Mouse (Mus musculus): ENCODE results near the gene Slc7a15. TPM values are rescaled to one million over a fixed set of nuclear protein-coding genes. Genes with fewer than 3 reads are reported as not detected.

The Slc7a15 gene
- polyA plus RNA-seq, 1 experiment: not detected

- TF ChIP-seq POLR2A (IDR thresholded peaks at IDR 0.05; ENCODE audit: insufficient read depth, low read length) (no peak), EP300 (IDR thresholded peaks at IDR 0.05; ENCODE audit: insufficient read depth, low read depth, low read length) (no peak), CTCF (IDR thresholded peaks at IDR 0.05; ENCODE audit: low read depth, low read length) (no peak)
- H3K4me1 ChIP-seq (ENCODE audit: control insufficient read depth, insufficient read depth, low read length): peaks cover 2% of the 10 kb centered on the region
- no peaks in the 10 kb centered on the region for H3K36me3 ChIP-seq (ENCODE audit: control insufficient read depth, insufficient read depth, low read length, poor library complexity, severe bottlenecking)
- no peak overlapping the region for H3K4me3 ChIP-seq (ENCODE audit: low read depth, low read length)
- H3K9me3 ChIP-seq (replicated peaks; ENCODE audit: control insufficient read depth, insufficient read depth, low read length, poor library complexity, severe bottlenecking): no peaks in the 10 kb centered on the region
- H3K9ac ChIP-seq (ENCODE audit: low read depth, poor library complexity, severe bottlenecking): no peak overlapping the region
- H3K27ac ChIP-seq (ENCODE audit: insufficient read depth, low read length): no peak overlapping the region
- no peaks in the 10 kb centered on the region for H3K27me3 ChIP-seq (ENCODE audit: control insufficient read depth, insufficient read depth, low read length, poor library complexity, severe bottlenecking)
Observed at GRCm38 (mm10) chr12:8497314-8497706, 101.6 kb downstream of the Slc7a15 start.

- H3K9me3 ChIP-seq (replicated peaks; ENCODE audit: control insufficient read depth, insufficient read depth, low read length, poor library complexity, severe bottlenecking): no peaks in the 10 kb centered on the region
- TF ChIP-seq EP300 (IDR thresholded peaks at IDR 0.05; ENCODE audit: insufficient read depth, low read depth, low read length) (no peak), POLR2A (IDR thresholded peaks at IDR 0.05; ENCODE audit: insufficient read depth, low read length) (no peak), CTCF (IDR thresholded peaks at IDR 0.05; ENCODE audit: low read depth, low read length) (no peak)
- H3K27ac ChIP-seq (ENCODE audit: insufficient read depth, low read length): no peak overlapping the region
- no peaks in the 10 kb centered on the region for H3K36me3 ChIP-seq (ENCODE audit: control insufficient read depth, insufficient read depth, low read length, poor library complexity, severe bottlenecking)
- H3K4me3 ChIP-seq (ENCODE audit: low read depth, low read length): no peak overlapping the region
- no peaks in the 10 kb centered on the region for H3K27me3 ChIP-seq (ENCODE audit: control insufficient read depth, insufficient read depth, low read length, poor library complexity, severe bottlenecking)
- no peak overlapping the region for H3K9ac ChIP-seq (ENCODE audit: low read depth, poor library complexity, severe bottlenecking)
- H3K4me1 ChIP-seq (ENCODE audit: control insufficient read depth, insufficient read depth, low read length): peaks cover 2% of the 10 kb centered on the region
Observed at GRCm38 (mm10) chr12:8496679-8497313, 102.1 kb downstream of the Slc7a15 start.

DNA sequence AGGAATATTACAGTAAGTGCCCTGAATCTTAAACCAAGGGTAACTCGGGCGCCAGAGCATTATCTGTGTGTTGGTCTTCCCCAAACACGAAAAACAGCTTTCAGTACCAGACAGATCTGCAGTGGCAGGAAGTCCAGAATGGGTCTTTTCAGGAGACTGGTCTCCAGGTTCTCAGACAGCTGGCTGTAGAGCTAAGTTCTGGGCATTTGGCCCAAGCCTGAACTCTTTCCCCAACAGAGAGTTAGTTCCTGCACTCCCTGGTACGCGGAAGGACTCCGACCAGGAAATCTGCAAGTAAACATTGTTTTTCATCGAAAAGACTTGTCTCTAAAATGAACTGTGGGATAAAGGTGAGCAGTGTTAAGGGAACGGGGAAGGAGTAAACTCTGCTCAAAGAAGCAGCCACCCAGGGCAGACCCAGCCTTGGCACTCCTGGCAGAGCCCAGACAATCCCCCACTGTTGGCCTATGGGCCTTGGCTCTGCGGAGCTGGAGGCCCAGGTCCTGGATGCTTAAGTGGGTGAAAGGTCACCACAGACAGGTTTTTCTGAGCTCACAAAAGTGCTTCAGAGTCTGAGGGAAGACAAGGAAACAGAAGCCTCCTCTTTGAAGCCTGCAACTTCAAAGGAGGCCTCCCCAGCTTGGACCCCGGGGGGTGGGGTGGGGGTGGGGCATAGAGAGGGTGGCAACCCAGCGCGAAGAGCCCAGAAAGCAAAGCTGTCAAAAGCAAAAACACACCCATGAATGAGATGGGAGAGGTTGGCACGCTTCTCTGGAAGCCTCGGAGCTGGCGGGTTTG lies 102.8 kb downstream of the Slc7a15 start:
- no peak overlapping the region for H3K9ac ChIP-seq (ENCODE audit: low read depth, poor library complexity, severe bottlenecking)
- H3K9me3 ChIP-seq (replicated peaks; ENCODE audit: control insufficient read depth, insufficient read depth, low read length, poor library complexity, severe bottlenecking): no peaks in the 10 kb centered on the region
- TF ChIP-seq POLR2A (IDR thresholded peaks at IDR 0.05; ENCODE audit: insufficient read depth, low read length) (no peak), EP300 (IDR thresholded peaks at IDR 0.05; ENCODE audit: insufficient read depth, low read depth, low read length) (no peak), CTCF (IDR thresholded peaks at IDR 0.05; ENCODE audit: low read depth, low read length) (no peak)
- no peaks in the 10 kb centered on the region for H3K36me3 ChIP-seq (ENCODE audit: control insufficient read depth, insufficient read depth, low read length, poor library complexity, severe bottlenecking)
- H3K4me1 ChIP-seq (ENCODE audit: control insufficient read depth, insufficient read depth, low read length): peaks cover 2% of the 10 kb centered on the region
- no peak overlapping the region for H3K4me3 ChIP-seq (ENCODE audit: low read depth, low read length)
- H3K27me3 ChIP-seq (ENCODE audit: control insufficient read depth, insufficient read depth, low read length, poor library complexity, severe bottlenecking): no peaks in the 10 kb centered on the region
- no peak overlapping the region for H3K27ac ChIP-seq (ENCODE audit: insufficient read depth, low read length)

- Histone ChIP-seq H3K27me3 (ENCODE audit: control insufficient read depth, insufficient read depth, low read length, poor library complexity, severe bottlenecking) (no peaks in the 10 kb centered on the region), H3K9me3 (replicated peaks; ENCODE audit: control insufficient read depth, insufficient read depth, low read length, poor library complexity, severe bottlenecking) (no peaks in the 10 kb centered on the region), H3K27ac (ENCODE audit: insufficient read depth, low read length) (no peak overlapping the region), H3K9ac (ENCODE audit: low read depth, poor library complexity, severe bottlenecking) (no peak overlapping the region), H3K4me3 (ENCODE audit: low read depth, low read length) (no peak overlapping the region), H3K4me1 (ENCODE audit: control insufficient read depth, insufficient read depth, low read length) (peaks cover 2% of the 10 kb centered on the region), H3K36me3 (ENCODE audit: control insufficient read depth, insufficient read depth, low read length, poor library complexity, severe bottlenecking) (no peaks in the 10 kb centered on the region)
- TF ChIP-seq CTCF (IDR thresholded peaks at IDR 0.05; ENCODE audit: low read depth, low read length): no peak
- TF ChIP-seq EP300 (IDR thresholded peaks at IDR 0.05; ENCODE audit: insufficient read depth, low read depth, low read length): no peak
- TF ChIP-seq POLR2A (IDR thresholded peaks at IDR 0.05; ENCODE audit: insufficient read depth, low read length): no peak
Observed at GRCm38 (mm10) chr12:8494675-8495074, 104.2 kb downstream of the Slc7a15 start.

DNA sequence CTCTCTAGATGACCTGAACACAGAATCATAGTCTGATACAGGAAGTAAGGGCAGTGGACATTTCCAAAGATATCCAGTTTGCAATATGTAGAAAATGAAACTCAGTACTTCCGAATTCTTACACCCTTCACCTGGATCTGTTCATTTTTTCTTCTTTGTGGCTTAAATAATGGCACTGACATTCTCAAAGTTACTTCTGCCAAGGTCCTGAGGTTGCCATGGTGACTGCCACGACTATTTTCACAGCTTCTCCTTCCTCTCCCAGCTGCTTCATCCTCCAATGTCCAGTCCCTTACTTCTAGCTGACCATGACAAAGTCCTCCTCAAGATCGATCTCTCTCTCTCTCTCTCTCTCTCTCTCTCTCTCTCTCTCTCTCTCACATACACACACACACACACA lies 105.5 kb downstream of the Slc7a15 start:
- TF ChIP-seq CTCF (IDR thresholded peaks at IDR 0.05; ENCODE audit: low read depth, low read length) (no peak), EP300 (IDR thresholded peaks at IDR 0.05; ENCODE audit: insufficient read depth, low read depth, low read length) (no peak), POLR2A (IDR thresholded peaks at IDR 0.05; ENCODE audit: insufficient read depth, low read length) (no peak)
- Histone ChIP-seq H3K9ac (ENCODE audit: low read depth, poor library complexity, severe bottlenecking) (no peak overlapping the region), H3K36me3 (ENCODE audit: control insufficient read depth, insufficient read depth, low read length, poor library complexity, severe bottlenecking) (no peaks in the 10 kb centered on the region), H3K27ac (ENCODE audit: insufficient read depth, low read length) (no peak overlapping the region), H3K4me3 (ENCODE audit: low read depth, low read length) (no peak overlapping the region), H3K4me1 (ENCODE audit: control insufficient read depth, insufficient read depth, low read length) (peaks cover 2% of the 10 kb centered on the region), H3K9me3 (replicated peaks; ENCODE audit: control insufficient read depth, insufficient read depth, low read length, poor library complexity, severe bottlenecking) (no peaks in the 10 kb centered on the region), H3K27me3 (ENCODE audit: control insufficient read depth, insufficient read depth, low read length, poor library complexity, severe bottlenecking) (no peaks in the 10 kb centered on the region)

- H3K9ac ChIP-seq (ENCODE audit: low read depth, poor library complexity, severe bottlenecking): no peak overlapping the region
- no peak overlapping the region for H3K27ac ChIP-seq (ENCODE audit: insufficient read depth, low read length)
- no peaks in the 10 kb centered on the region for H3K36me3 ChIP-seq (ENCODE audit: control insufficient read depth, insufficient read depth, low read length, poor library complexity, severe bottlenecking)
- H3K27me3 ChIP-seq (ENCODE audit: control insufficient read depth, insufficient read depth, low read length, poor library complexity, severe bottlenecking): no peaks in the 10 kb centered on the region
- no peaks in the 10 kb centered on the region for H3K9me3 ChIP-seq (replicated peaks; ENCODE audit: control insufficient read depth, insufficient read depth, low read length, poor library complexity, severe bottlenecking)
- H3K4me3 ChIP-seq (ENCODE audit: low read depth, low read length): no peak overlapping the region
- TF ChIP-seq CTCF (IDR thresholded peaks at IDR 0.05; ENCODE audit: low read depth, low read length) (no peak), POLR2A (IDR thresholded peaks at IDR 0.05; ENCODE audit: insufficient read depth, low read length) (no peak), EP300 (IDR thresholded peaks at IDR 0.05; ENCODE audit: insufficient read depth, low read depth, low read length) (no peak)
- H3K4me1 ChIP-seq (ENCODE audit: control insufficient read depth, insufficient read depth, low read length): no peaks in the 10 kb centered on the region
Observed at GRCm38 (mm10) chr12:8489098-8489497, 109.8 kb downstream of the Slc7a15 start.
